Mouse (Mus musculus): ENCODE results near the gene Naa10. TPM values are rescaled to one million over a fixed set of nuclear protein-coding genes. Genes with fewer than 3 reads are reported as not detected.

Gene Naa10
- polyA plus RNA-seq, 1 experiment from 2014 or later, result 159 TPM

DNA sequence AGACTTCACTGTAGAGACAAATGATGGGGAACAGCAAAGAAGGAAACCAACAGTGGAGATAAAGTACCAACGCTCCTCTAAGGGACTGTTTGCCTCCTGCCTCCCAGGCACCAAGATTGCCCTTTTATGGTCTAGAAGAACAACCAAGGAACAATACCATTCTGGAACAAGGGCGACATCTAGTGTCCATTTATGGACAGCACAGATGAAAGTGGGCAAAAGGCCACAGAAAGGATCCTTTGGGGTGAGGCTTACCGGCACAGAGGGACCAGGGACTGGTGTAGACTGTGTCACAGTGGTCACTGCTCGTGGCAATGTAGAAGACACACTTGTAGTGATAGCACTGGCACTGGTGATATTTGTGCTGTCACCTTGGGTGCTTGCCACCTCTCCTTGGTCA lies 26.9 kb upstream of the Naa10 start:
- Histone ChIP-seq H3K4me3 (replicated peaks) (no peak overlapping the region), H3K36me3 (peaks cover 95% of the 10 kb centered on the region), H3K9ac (no peak overlapping the region), H3K4me1 (no peaks in the 10 kb centered on the region), H3K9me3 (replicated peaks) (no peaks in the 10 kb centered on the region), H3K27me3 (no peaks in the 10 kb centered on the region), H3K4me2 (no peak overlapping the region), H3K27ac (no peak overlapping the region)
- peak; percentile 55; the same call in 1 of the 2 replicates for ATAC-seq (replicated peaks; ENCODE audit: low FRiP score)
- 33% methylated on average over 4 of the region's 4 CpGs for WGBS

DNA sequence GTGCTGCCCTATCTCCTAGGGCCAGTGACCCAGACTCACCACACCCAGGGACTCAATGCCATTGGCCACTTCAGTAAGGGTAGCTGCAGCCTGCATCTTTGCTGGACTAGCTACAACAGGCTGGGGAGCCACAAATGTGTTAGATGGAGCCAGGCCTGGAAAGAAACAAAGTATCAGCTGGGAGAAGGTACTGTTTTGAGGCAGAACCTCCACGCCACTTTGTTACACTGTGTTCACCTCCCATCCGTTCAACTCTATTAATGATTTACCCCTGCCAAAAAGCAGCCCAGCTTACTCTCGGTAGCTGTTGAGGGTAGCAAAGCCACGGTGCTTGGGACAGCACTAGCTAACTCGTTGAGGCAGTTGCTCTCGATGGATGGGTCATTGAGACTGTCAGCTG lies 25.2 kb upstream of the Naa10 start:
- Histone ChIP-seq H3K27me3 (no peaks in the 10 kb centered on the region), H3K36me3 (peaks cover 95% of the 10 kb centered on the region)

DNA sequence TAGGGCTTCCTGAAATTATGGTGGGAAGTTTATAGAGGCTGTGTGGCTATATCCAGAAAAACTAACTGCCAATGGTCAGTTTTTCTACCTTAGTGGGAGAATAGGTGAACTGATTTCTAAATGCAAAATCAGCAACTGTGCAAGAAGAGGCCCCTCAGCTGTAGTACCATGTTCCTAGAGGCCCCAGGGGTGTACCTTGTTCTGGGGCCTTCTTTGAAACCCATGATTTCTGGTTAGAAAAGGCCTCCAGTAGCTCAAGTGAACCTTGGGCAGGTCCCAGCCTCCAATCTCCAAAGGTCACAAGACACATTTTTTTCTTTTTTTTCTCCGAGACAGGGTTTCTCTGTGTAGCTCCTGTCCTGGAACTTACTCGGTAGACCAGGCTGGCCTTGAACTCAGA lies 20.6 kb upstream of the Naa10 start:
- Histone ChIP-seq H3K27ac (no peak overlapping the region), H3K27me3 (no peaks in the 10 kb centered on the region), H3K9ac (no peak overlapping the region), H3K36me3 (peaks cover 62% of the 10 kb centered on the region), H3K9me3 (replicated peaks) (no peaks in the 10 kb centered on the region), H3K4me3 (replicated peaks) (no peak overlapping the region), H3K4me2 (no peak overlapping the region), H3K4me1 (no peaks in the 10 kb centered on the region)
- WGBS, result 84% methylated on average over 2 of the region's 2 CpGs
- no peak for ATAC-seq (replicated peaks; ENCODE audit: low FRiP score)

More for the DNA sequence above, 25.2 kb upstream of the Naa10 start:
- ATAC-seq (replicated peaks; ENCODE audit: low FRiP score), result no peak
- no peak overlapping the region for H3K27ac ChIP-seq
- WGBS, result 79% methylated on average over 6 of the region's 6 CpGs
- H3K4me1 ChIP-seq, result no peaks in the 10 kb centered on the region
- H3K9me3 ChIP-seq (replicated peaks), result no peaks in the 10 kb centered on the region
- H3K9ac ChIP-seq, result no peak overlapping the region
- H3K4me3 ChIP-seq (replicated peaks), result no peak overlapping the region
- H3K4me2 ChIP-seq, result no peak overlapping the region

DNA sequence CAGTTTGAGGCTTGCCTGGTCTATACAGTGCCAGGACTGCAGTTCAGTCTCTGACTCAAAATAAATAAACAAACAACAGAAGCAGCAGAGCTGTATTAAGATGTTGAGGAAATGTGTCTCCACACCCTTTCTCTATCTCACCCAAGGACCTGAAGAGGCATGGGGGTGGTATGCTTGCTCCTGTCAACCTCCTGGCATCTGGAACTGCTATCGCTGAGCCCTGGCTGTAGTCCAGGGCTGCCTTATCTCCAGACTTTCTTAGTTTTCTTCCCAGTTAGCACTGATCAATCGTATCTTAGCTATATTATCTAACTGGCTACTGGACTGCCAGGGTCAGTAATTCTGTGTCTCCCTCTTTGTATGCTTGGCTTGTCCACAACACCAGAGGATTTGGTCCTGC lies 20.1 kb upstream of the Naa10 start:
- WGBS, result 81% methylated on average over 2 of the region's 2 CpGs
- Histone ChIP-seq H3K4me1 (no peaks in the 10 kb centered on the region), H3K4me3 (replicated peaks) (no peak overlapping the region), H3K36me3 (peaks cover 57% of the 10 kb centered on the region), H3K4me2 (no peak overlapping the region), H3K27me3 (no peaks in the 10 kb centered on the region), H3K27ac (no peak overlapping the region), H3K9me3 (replicated peaks) (no peaks in the 10 kb centered on the region), H3K9ac (no peak overlapping the region)
- no peak for ATAC-seq (replicated peaks; ENCODE audit: low FRiP score)

DNA sequence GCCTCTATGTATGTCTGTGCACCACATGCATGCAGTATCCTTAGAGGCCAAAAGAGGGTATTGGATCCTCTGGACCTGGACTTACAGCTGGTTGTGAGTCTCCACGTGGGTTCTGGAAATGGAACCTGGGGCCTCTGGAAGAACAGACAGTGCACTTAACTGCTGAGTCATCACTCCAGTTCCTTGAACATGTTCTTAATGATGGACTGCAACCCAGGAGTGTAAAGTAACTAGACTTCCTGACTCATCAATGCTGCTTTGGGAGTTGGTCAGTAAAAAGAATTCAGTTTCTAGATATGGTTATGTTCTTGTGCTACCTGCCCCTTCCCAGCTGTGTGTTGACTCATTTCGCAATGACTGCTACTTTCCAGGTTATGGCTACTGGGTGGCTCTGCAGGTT lies 10.1 kb upstream of the Naa10 start:
- Histone ChIP-seq H3K4me2 (no peak overlapping the region), H3K9ac (no peak overlapping the region), H3K27me3 (peaks cover 4% of the 10 kb centered on the region; the same call in 1 of the 2 replicates), H3K9me3 (replicated peaks) (no peaks in the 10 kb centered on the region), H3K4me1 (peaks cover 4% of the 10 kb centered on the region), H3K36me3 (no peaks in the 10 kb centered on the region), H3K4me3 (replicated peaks) (no peak overlapping the region), H3K27ac (no peak overlapping the region)
- no peak for ATAC-seq (replicated peaks; ENCODE audit: low FRiP score)
- 75% methylated on average over 2 of the region's 2 CpGs for WGBS

DNA sequence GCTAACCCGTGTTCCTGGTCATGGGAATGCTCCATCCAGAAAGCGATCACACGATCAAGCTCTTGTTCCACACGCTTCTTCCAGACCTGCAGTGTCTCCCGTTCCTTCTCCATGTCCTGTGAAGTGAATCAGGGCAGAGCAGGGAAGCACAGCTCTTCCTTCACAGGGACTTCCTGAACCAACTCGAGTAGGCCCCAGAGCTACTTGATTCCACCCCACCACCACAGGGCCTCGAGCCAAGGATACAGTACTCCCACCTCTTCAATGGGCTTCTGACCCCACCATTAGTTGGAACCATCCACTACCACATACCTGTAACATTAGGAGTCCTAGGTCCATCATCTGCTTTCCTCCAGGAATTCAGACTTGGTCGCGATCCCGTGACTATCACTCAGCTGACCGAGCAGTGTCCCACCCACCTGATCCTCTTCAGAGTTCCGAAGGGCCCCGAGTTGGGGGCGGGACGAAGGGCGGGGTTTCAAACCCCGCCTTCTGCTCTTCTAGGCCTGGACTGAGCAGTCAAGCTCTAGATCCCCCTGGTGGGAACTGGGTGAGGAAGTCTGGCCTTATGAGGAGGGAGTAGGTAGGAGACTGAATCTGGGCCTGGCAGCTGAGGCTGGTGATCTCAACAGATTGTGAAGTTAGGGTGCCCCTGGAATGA lies 8.8 kb upstream of the Naa10 start, which contains the start of gene Renbp:
TSS of gene Renbp (minus strand) at position 449 of the 661 bp plus-strand sequence.
- Histone ChIP-seq H3K4me2 (peak within 1 kb of the TSS; percentile 53), H3K4me3 (replicated peaks) (peak within 1 kb of the TSS; percentile 38), H3K4me1 (peaks cover 4% of the 10 kb centered on the region), H3K27ac (no peak within 1 kb of the TSS), H3K9ac (no peak within 1 kb of the TSS), H3K9me3 (replicated peaks) (no peaks in the 10 kb centered on the region), H3K36me3 (no peaks in the 10 kb centered on the region), H3K27me3 (peaks cover 4% of the 10 kb centered on the region; the same call in 1 of the 2 replicates)
- 36% methylated on average over 17 of the region's 17 CpGs for WGBS
- peak; percentile 94 for ATAC-seq (replicated peaks; ENCODE audit: low FRiP score)

DNA sequence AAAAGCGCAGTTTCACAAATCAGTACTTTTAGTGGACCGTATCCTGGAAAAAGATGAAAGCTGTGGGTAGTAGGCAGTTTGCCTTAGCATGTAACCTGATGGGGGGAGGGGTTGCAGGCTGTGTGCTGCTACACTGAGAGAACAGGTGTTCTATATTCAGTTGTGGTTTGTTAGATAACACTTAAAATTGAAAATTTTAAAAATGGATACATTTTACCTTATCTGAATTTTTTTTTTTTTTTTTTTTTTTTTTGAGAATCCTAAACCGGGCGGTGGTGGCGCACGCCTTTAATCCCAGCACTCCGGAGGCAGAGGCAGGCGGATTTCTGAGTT lies 772 bp upstream of the Naa10 start:
- Histone ChIP-seq H3K9ac (peak overlapping the region; percentile 48; the same call in 1 of the 2 replicates), H3K4me3 (replicated peaks) (peak overlapping the region; percentile 63), H3K27me3 (no peaks in the 10 kb centered on the region), H3K27ac (peak overlapping the region; percentile 88; the same call in 1 of the 2 replicates), H3K4me1 (peaks cover 4% of the 10 kb centered on the region; the same call in 1 of the 2 replicates), H3K36me3 (peaks cover 23% of the 10 kb centered on the region), H3K9me3 (replicated peaks) (no peaks in the 10 kb centered on the region), H3K4me2 (peak overlapping the region; percentile 70)
- no peak for ATAC-seq (replicated peaks; ENCODE audit: low FRiP score)
- whole genome bisulfite sequencing, result 76% methylated on average over 8 of the region's 8 CpGs

DNA sequence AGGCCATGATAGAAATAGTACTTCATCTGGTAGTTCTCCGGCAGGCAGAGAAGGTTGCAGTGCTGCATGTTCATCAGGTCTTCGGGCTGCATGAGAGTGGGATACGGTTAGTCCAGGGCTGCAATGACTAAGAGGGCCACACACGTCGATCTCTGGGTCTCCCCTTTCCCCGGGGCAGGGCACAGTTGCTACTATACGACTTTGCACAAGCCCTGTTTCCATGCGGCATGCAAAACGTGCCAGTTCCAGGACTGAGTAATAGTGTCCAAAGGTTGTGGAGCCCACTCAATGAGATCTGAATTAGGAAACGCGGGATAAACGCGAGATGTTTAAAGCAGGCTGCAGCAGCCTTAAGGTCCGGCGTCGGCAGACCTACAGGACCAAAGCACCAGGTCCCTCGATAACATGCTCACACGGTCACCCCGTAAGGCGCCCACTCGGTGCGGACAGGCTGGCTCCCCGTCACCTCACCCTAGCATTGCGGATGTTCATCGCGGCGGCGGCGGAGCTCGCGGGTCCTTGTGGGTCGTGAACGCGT lies 390 bp downstream of the Naa10 start:
- peak overlapping the region; percentile 83 for H3K27ac ChIP-seq
- peak overlapping the region; percentile 63 for H3K4me3 ChIP-seq (replicated peaks)
- 26% methylated on average over 34 of the region's 34 CpGs for WGBS
- peaks cover 4% of the 10 kb centered on the region; the same call in 1 of the 2 replicates for H3K4me1 ChIP-seq
- H3K9ac ChIP-seq, result peak overlapping the region; percentile 59
- H3K36me3 ChIP-seq, result peaks cover 30% of the 10 kb centered on the region
- peak overlapping the region; percentile 64 for H3K4me2 ChIP-seq
- H3K27me3 ChIP-seq, result no peaks in the 10 kb centered on the region
- peak; percentile 49 for ATAC-seq (replicated peaks; ENCODE audit: low FRiP score)
- no peaks in the 10 kb centered on the region for H3K9me3 ChIP-seq (replicated peaks)

DNA sequence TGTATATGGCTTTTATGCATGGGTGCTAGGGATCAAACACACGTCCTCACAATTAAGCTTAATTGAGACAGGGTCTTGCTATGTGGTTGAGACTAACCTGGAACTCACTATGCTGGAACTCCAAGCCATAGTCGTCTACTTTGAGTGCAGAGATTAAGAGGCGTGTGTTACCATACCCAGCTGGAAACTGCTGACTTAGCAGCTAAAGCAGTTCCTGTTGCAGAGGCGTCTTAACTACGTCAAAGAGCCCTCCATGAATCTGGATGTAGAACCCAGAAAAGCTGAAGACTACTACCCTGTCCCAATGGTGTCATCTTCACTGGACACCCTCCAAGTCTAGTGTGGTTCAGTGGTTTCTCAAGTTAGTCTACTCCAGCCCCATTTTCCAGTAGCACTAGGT lies 3.1 kb downstream of the Naa10 start:
- Histone ChIP-seq H3K9me3 (replicated peaks) (no peaks in the 10 kb centered on the region), H3K9ac (no peak overlapping the region), H3K27ac (no peak overlapping the region), H3K4me3 (replicated peaks) (no peak overlapping the region), H3K4me1 (peaks cover 6% of the 10 kb centered on the region; the same call in 1 of the 2 replicates), H3K36me3 (peaks cover 30% of the 10 kb centered on the region), H3K27me3 (no peaks in the 10 kb centered on the region), H3K4me2 (no peak overlapping the region)
- no peak for ATAC-seq (replicated peaks; ENCODE audit: low FRiP score)
- WGBS, result 89% methylated on average over 5 of the region's 5 CpGs

DNA sequence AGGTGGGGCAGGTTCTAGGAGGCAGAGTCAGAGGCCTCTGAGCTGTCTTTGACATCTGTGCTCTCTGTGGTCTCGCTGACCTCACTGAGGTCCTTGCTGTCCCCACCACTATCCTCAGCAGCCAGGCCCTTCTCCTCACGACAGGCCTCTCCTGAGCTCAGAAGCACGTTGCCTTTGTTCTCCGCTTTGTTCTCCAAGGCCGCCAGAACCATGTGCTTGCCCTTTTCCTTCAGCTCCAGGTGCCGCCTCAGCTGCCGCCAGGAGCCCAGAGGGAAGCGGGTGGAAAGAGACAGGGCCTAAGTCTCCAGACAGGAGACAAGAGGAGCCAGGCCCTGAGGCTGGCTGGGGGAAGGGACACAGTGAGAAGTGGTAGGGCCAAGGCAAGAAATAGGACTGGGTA lies 4.8 kb downstream of the Naa10 start:
- Histone ChIP-seq H3K27ac (no peak overlapping the region), H3K4me3 (replicated peaks) (no peak overlapping the region), H3K36me3 (peaks cover 30% of the 10 kb centered on the region), H3K4me1 (peaks cover 6% of the 10 kb centered on the region; the same call in 1 of the 2 replicates), H3K4me2 (no peak overlapping the region), H3K9me3 (replicated peaks) (no peaks in the 10 kb centered on the region), H3K9ac (no peak overlapping the region), H3K27me3 (no peaks in the 10 kb centered on the region)
- ATAC-seq (replicated peaks; ENCODE audit: low FRiP score), result no peak
- 89% methylated on average over 8 of the region's 8 CpGs for WGBS

DNA sequence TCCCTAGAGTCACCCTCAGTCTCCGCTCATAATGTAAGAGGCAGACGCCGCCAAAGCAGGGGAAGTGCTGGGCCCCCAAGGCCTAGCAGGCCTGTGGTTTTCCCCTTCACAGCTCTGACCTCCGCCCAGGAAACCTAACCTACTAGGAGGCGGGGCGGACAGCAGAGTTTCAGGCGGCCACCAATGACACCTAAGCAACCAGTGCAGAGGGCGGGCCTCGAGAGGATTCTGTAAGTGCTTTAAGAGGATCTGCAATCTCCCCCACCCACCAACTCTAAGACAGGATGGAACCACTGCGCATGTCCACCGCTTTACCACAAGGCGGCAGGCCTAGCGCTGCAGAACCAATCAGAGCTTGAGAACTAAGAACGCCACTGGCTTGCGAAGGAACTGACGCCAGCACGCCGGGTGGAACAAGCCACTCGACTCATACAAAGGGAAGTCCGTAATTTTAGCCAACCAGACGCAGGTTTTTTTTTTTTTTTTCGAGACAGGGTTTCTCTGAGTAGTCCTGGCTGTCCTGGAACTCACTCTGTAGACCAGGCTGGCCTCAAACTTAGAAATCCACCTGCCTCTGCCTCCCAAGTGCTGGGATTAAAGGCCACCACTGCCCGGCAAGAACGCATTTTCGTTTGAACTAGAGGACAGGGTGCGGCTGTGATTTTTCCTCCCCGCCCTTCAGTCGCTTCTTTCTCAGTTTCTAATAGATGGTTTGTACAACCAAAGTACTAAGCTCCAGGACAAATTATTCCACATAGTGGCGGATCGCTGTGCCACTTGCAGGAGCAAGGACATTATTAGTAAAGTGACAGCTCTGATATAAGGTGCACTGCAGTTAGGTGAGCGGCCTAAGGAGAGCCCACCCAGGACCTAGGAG lies 6.7 kb downstream of the Naa10 start:
- peak overlapping the region; percentile 44 for H3K4me2 ChIP-seq
- no peaks in the 10 kb centered on the region for H3K9me3 ChIP-seq (replicated peaks)
- H3K4me3 ChIP-seq (replicated peaks), result peak overlapping the region; percentile 20
- ATAC-seq (replicated peaks; ENCODE audit: low FRiP score), result peak; percentile 98
- WGBS, result 26% methylated on average over 31 of the region's 31 CpGs
- H3K9ac ChIP-seq, result peak overlapping the region; percentile 8; the same call in 1 of the 2 replicates
- peaks cover 7% of the 10 kb centered on the region; the same call in 1 of the 2 replicates for H3K4me1 ChIP-seq
- no peaks in the 10 kb centered on the region for H3K27me3 ChIP-seq
- peaks cover 30% of the 10 kb centered on the region for H3K36me3 ChIP-seq
- peak overlapping the region; percentile 82 for H3K27ac ChIP-seq

DNA sequence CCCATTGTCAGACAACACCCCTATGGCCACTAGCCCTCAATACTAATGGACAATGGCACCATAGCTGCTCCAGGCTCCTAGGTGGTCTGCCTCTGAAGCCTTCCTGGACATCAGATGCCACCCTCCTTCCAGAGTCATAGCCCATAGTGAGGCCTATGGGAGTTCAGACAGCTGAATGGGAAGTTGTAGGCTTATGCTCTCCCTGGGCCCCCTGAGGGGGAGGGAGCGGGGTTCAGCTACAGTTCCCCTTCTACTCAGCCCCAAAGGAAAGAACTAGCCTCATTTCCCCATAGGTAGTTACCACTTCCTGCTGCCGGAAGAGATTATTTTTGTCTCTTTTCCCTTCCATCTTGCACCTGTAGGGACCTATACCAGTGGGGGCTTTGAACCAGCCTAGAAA lies 10.2 kb downstream of the Naa10 start:
- no peak for ATAC-seq (replicated peaks; ENCODE audit: low FRiP score)
- H3K4me2 ChIP-seq, result no peak overlapping the region
- WGBS, result 74% methylated on average over 2 of the region's 2 CpGs

More for the DNA sequence above, 10.2 kb downstream of the Naa10 start:
- H3K27ac ChIP-seq, result no peak overlapping the region
- H3K27me3 ChIP-seq, result no peaks in the 10 kb centered on the region
- H3K4me3 ChIP-seq (replicated peaks), result no peak overlapping the region
- no peaks in the 10 kb centered on the region for H3K36me3 ChIP-seq
- H3K4me1 ChIP-seq, result peaks cover 7% of the 10 kb centered on the region; the same call in 1 of the 2 replicates
- no peak overlapping the region for H3K9ac ChIP-seq
- no peaks in the 10 kb centered on the region for H3K9me3 ChIP-seq (replicated peaks)
